Mouse (Mus musculus) embryonic facial prominence, embryonic 12.5 days (tissue): ENCODE measurements around the gene Gng7. TPM values are rescaled to one million over a fixed set of nuclear protein-coding genes. Genes with fewer than 3 reads are reported as not detected.

ENCODE experiments used
- ATAC-seq: fragments of 200-750 bp; cut with Nextera tagmentation; 2 replicates; pipeline ENCODE4 v1.8.0; 2017; ENCODE audit not compliant: insufficient number of reproducible peaks, insufficient read depth, low FRiP score, low TSS enrichment
- H3K27ac ChIP-seq: fragments of 300-500 bp; sonication (generic); 2 replicates; pipeline ENCODE4 v1.5.1; 2016; ENCODE audit warnings: mild to moderate bottlenecking
- H3K27me3 ChIP-seq: fragments of 300-500 bp; sonication (generic); 2 replicates; pipeline ENCODE4 v1.6.1; 2016; ENCODE audit warnings: mild to moderate bottlenecking, moderate library complexity
- H3K36me3 ChIP-seq: fragments of 300-500 bp; sonication (generic); 2 replicates; pipeline ENCODE4 v1.6.1; 2016; ENCODE audit warnings: mild to moderate bottlenecking
- H3K4me1 ChIP-seq: fragments of 300-500 bp; sonication (generic); 2 replicates; pipeline ENCODE4 v1.6.1; 2016
- H3K4me2 ChIP-seq: fragments of 300-500 bp; sonication (generic); replicated peaks from 2 replicates; pipeline ENCODE4 v1.6.1; 2016; ENCODE audit warnings: mild to moderate bottlenecking, moderate library complexity
- H3K4me3 ChIP-seq: fragments of 300-500 bp; sonication (generic); 2 replicates; pipeline ENCODE4 v1.5.1; 2016; ENCODE audit warnings: mild to moderate bottlenecking
- H3K9ac ChIP-seq: fragments of 300-500 bp; sonication (generic); 2 replicates; pipeline ENCODE4 v1.6.1; 2016; ENCODE audit warnings: mild to moderate bottlenecking, moderate library complexity
- H3K9me3 ChIP-seq: fragments of 300-500 bp; sonication (generic); 2 replicates; pipeline ENCODE4 v1.6.1; 2016; ENCODE audit warnings: mild to moderate bottlenecking, moderate library complexity
- WGBS: fragments of 180-500 bp; shearing (Covaris S2); methylation state at CpG from one replicate; pipeline ENCODE4 v1.1.7; 2016; 5-methylcytosine and 5-hydroxymethylcytosine counted together
- polyA plus RNA-seq: library from polyadenylated mRNA; unstranded; fragments of >200 nt; fragmentation: Nextera tagmentation; extraction: Ambion mirVana; gene quantifications from 2 replicates; pipeline ENCODE4 v1.2.1, GENCODE M21; 2016

Gene Gng7
- polyA plus RNA-seq, 1 experiment from 2014 or later: 11.0 TPM

GRCm38 (mm10) chr10:80962585-80962984, 52.2 kb downstream of the Gng7 start:
- H3K9me3 ChIP-seq: no peaks in the 10 kb centered on the region

DNA sequence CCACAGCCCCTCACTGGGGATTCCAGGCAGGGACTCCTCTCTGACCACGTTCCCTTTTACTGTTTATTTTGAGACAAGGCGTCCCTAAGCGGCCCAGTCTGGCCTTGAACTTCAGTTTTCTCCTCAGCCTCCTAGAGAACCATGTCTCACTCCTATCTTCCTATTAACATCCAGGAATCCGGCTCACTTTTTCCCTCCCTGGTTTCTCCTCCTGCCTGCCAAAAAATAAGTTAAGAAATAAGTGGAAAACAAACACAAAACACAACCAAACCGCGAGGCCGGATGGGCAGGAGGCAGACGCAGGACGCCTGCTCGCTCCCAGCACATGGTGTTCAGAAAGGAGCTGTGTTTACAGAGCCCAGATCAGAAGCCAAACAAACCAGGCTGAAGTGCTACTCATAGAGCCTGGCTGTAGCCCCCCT, 52.7 kb downstream of the Gng7 start:
- H3K4me3 ChIP-seq: no peak overlapping the region
- no peak overlapping the region for H3K4me2 ChIP-seq
- H3K27ac ChIP-seq: peak overlapping the region; percentile 77
- H3K9ac ChIP-seq: no peak overlapping the region
- no peaks in the 10 kb centered on the region for H3K27me3 ChIP-seq
- no peak for ATAC-seq
- H3K36me3 ChIP-seq: no peaks in the 10 kb centered on the region
- WGBS: 43% methylated on average over 10 of the region's 10 CpGs
- no peaks in the 10 kb centered on the region for H3K9me3 ChIP-seq
- peaks cover 40% of the 10 kb centered on the region for H3K4me1 ChIP-seq

More at GRCm38 (mm10) chr10:80962585-80962984, 52.2 kb downstream of the Gng7 start:
- no peak overlapping the region; the same call in 1 of the 2 replicates for H3K27ac ChIP-seq
- WGBS: 74% methylated on average over 5 of the region's 5 CpGs
- peaks cover 44% of the 10 kb centered on the region for H3K4me1 ChIP-seq
- no peak overlapping the region for H3K9ac ChIP-seq
- no peaks in the 10 kb centered on the region for H3K27me3 ChIP-seq
- no peak for ATAC-seq
- no peak overlapping the region for H3K4me3 ChIP-seq
- H3K36me3 ChIP-seq: no peaks in the 10 kb centered on the region
- no peak overlapping the region for H3K4me2 ChIP-seq

DNA sequence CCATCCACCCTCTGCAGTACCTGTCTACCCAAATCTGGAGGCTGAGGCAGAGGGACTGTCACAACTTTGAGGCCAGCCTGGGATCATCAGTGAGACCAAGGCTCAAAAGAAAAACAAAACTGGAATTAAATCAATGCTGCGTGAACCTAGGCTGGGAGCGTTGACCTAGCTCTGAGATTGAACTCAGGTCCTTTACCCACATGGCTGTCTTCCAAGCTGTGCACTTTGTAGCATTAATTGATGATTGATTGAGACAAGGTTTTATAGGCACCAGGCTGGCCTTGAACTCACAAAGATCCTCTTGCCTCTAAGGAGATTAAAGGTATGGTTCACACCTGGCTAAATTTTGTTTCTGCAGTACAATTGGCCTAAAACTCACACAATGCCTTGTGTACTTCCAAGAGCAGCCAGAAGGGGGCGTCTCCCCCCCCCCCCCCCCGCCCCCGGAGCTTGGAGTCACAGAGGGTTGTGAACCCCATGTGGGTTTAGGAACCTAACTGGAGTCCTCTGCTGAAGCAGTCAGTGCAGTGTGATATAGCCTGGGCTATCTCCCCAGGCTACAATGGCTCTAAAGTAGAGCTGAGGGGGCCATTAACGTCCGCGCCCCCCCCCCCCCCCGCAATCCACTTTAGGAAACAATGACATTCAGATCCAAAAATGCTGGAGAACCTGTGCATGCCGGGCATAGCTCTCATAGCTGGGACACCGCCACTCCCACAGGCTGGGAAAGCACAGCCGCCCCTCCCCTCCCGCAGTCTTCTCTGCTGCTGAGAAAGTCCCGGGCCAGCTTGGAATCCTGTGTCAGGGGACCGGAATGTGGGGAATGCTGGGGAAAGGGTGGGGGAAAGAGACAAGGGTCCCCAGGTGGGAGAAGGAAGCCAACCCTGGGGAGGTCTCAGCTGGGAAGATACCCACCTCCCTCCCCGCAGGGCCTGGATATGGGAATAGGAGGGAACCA, 53.9 kb downstream of the Gng7 start:
- 12% methylated on average over 16 of the region's 16 CpGs for WGBS
- H3K4me2 ChIP-seq: 0 out of 2 replicates have a peak overlapping the region, but pooled peaks have one; percentile 12
- peaks cover 35% of the 10 kb centered on the region for H3K4me1 ChIP-seq
- H3K9ac ChIP-seq: no peak overlapping the region
- no peak overlapping the region for H3K4me3 ChIP-seq
- no peaks in the 10 kb centered on the region for H3K9me3 ChIP-seq
- H3K27ac ChIP-seq: peak overlapping the region; percentile 77
- no peaks in the 10 kb centered on the region for H3K27me3 ChIP-seq
- peak; percentile 33; the same call in 1 of the 2 replicates for ATAC-seq
- H3K36me3 ChIP-seq: no peaks in the 10 kb centered on the region

DNA sequence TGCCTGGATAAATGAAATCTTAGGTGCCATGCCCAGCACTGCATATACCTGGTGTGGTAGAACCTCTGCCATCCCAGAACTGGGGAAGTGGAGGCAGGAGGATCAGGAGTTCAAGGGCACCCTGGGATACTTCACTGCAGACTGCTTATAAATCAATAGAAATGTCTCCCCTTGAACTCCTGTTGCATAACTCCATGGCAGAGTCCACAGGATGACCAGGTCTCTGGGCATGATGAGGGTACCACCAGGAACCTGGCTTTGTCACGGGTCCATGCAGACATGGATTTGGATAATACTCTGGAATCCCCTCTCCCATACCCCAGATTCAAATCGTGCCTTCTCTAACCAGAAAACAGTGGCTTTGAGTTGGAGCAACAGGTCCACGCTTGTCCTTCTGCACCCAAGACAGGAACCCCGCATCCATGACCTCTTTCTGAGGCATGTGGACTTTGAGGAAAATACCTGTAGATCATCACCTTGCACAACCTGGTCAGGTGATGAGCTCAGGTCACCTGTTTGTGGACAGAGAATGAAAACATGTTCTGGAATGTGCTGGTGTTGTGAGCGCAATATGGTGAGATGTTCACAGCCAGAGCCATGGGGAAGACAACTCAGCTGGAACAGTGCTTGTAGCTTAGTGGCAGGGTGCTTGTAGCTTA, 55.6 kb downstream of the Gng7 start:
- no peak overlapping the region for H3K9ac ChIP-seq
- no peak overlapping the region for H3K4me2 ChIP-seq
- no peaks in the 10 kb centered on the region for H3K36me3 ChIP-seq
- H3K4me3 ChIP-seq: no peak overlapping the region
- 86% methylated on average over 5 of the region's 5 CpGs for WGBS
- ATAC-seq: no peak
- no peaks in the 10 kb centered on the region for H3K27me3 ChIP-seq
- H3K9me3 ChIP-seq: no peaks in the 10 kb centered on the region
- H3K4me1 ChIP-seq: peaks cover 44% of the 10 kb centered on the region
- no peak overlapping the region for H3K27ac ChIP-seq

DNA sequence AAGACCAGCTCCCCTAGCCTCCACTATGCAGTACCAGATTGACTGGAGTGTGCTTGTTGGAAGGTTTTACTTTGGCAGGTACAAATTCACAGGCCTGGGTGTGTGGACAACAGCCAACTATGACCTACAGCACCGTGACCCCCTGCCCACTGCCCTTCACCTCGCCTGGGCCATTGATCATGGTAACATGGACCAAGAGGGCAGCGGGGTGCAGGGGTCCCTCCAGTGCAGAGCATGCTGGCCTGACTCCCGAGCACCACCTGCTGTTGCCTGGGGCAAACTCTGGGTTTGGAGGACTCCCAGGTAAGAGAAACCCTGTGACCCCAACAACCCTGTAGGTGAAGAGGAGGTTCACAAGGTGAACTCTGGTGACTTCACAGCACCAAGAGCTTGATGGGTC, 57.0 kb downstream of the Gng7 start:
- Histone ChIP-seq H3K4me1 (peaks cover 31% of the 10 kb centered on the region), H3K27me3 (no peaks in the 10 kb centered on the region), H3K36me3 (no peaks in the 10 kb centered on the region), H3K9me3 (no peaks in the 10 kb centered on the region), H3K4me3 (no peak overlapping the region), H3K27ac (no peak overlapping the region), H3K4me2 (no peak overlapping the region), H3K9ac (no peak overlapping the region)
- ATAC-seq: no peak
- 60% methylated on average over 4 of the region's 4 CpGs for WGBS

- H3K4me3 ChIP-seq: no peak overlapping the region
- H3K27me3 ChIP-seq: no peaks in the 10 kb centered on the region
- H3K9ac ChIP-seq: no peak overlapping the region
- 78% methylated on average over 6 of the region's 6 CpGs for WGBS
- no peak overlapping the region for H3K4me2 ChIP-seq
- no peak overlapping the region for H3K27ac ChIP-seq
- ATAC-seq: no peak
- peaks cover 25% of the 10 kb centered on the region for H3K4me1 ChIP-seq
- H3K36me3 ChIP-seq: no peaks in the 10 kb centered on the region
- H3K9me3 ChIP-seq: no peaks in the 10 kb centered on the region
Measured at GRCm38 (mm10) chr10:80956901-80957300, 57.8 kb downstream of the Gng7 start.

- peaks cover 20% of the 10 kb centered on the region for H3K4me1 ChIP-seq
- H3K4me3 ChIP-seq: no peak overlapping the region
- H3K9ac ChIP-seq: no peak overlapping the region
- no peak overlapping the region for H3K27ac ChIP-seq
- no peaks in the 10 kb centered on the region for H3K9me3 ChIP-seq
- WGBS: 94% methylated on average over 8 of the region's 8 CpGs
- no peak for ATAC-seq
- no peak overlapping the region for H3K4me2 ChIP-seq
- no peaks in the 10 kb centered on the region for H3K27me3 ChIP-seq
- H3K36me3 ChIP-seq: no peaks in the 10 kb centered on the region
Measured at GRCm38 (mm10) chr10:80956385-80956784, 58.4 kb downstream of the Gng7 start.

- Histone ChIP-seq H3K4me1 (peaks cover 11% of the 10 kb centered on the region; the same call in 1 of the 2 replicates), H3K4me2 (no peak overlapping the region), H3K27ac (no peak overlapping the region), H3K9ac (no peak overlapping the region), H3K4me3 (no peak overlapping the region), H3K9me3 (no peaks in the 10 kb centered on the region), H3K27me3 (no peaks in the 10 kb centered on the region), H3K36me3 (no peaks in the 10 kb centered on the region)
- ATAC-seq: no peak
- 20% methylated on average over 9 of the region's 9 CpGs for WGBS
Measured at GRCm38 (mm10) chr10:80955536-80955935, 59.2 kb downstream of the Gng7 start.

DNA sequence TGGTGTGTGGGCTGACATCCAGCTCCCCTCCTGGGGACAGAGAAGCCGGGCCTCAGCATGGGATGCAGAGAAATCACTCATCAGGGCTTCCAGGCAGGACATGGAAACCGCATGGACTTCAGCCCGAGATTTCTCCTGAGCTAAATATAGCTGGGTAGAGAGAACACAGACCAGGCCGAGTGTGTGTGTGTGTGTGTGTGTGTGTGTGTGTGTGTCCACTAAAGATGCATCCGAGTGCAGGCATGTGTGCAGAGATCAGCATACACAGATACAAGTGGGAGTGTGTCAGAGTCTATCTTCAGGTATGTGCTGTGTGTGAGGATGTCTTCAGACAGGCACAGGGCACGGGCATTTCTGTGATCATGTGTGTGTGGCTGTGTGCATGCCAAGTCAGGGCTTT, 59.9 kb downstream of the Gng7 start:
- Histone ChIP-seq H3K4me3 (no peak overlapping the region), H3K4me2 (no peak overlapping the region), H3K9ac (no peak overlapping the region), H3K36me3 (no peaks in the 10 kb centered on the region), H3K27me3 (no peaks in the 10 kb centered on the region), H3K27ac (no peak overlapping the region), H3K9me3 (no peaks in the 10 kb centered on the region), H3K4me1 (peaks cover 9% of the 10 kb centered on the region; the same call in 1 of the 2 replicates)
- no peak for ATAC-seq
- 72% methylated on average over 6 of the region's 6 CpGs for WGBS

DNA sequence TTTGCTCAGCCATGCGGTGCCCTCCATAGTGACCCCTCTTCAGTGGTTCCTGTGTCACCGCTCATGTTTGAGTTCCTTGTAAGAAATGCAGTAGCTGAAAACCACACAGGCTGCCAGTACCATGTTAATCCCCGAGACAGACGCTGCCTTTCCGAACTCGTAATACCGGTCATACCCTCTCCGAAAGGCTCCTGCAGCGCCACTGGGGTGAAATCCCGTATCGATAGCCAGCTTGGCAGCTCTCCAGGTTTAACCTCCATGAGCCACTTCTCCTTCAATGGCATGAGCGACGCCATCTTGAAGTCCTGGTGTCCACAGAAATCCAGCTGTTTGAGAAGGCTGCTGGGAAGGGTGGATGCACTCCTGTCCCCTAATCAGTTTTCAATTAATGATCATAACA, 60.3 kb downstream of the Gng7 start:
- H3K27ac ChIP-seq: no peak overlapping the region
- no peak overlapping the region for H3K9ac ChIP-seq
- no peak for ATAC-seq
- no peaks in the 10 kb centered on the region for H3K27me3 ChIP-seq
- H3K4me2 ChIP-seq: no peak overlapping the region
- H3K4me3 ChIP-seq: no peak overlapping the region
- no peaks in the 10 kb centered on the region for H3K9me3 ChIP-seq
- WGBS: 74% methylated on average over 13 of the region's 13 CpGs
- no peaks in the 10 kb centered on the region for H3K36me3 ChIP-seq
- peaks cover 9% of the 10 kb centered on the region; the same call in 1 of the 2 replicates for H3K4me1 ChIP-seq

GRCm38 (mm10) chr10:80952449-80952848, 62.3 kb downstream of the Gng7 start:
- H3K4me3 ChIP-seq: no peak overlapping the region
- H3K4me2 ChIP-seq: no peak overlapping the region
- no peaks in the 10 kb centered on the region for H3K36me3 ChIP-seq
- H3K27ac ChIP-seq: no peak overlapping the region
- H3K9me3 ChIP-seq: no peaks in the 10 kb centered on the region
- no peaks in the 10 kb centered on the region for H3K27me3 ChIP-seq
- no peak for ATAC-seq
- no peak overlapping the region for H3K9ac ChIP-seq
- H3K4me1 ChIP-seq: peaks cover 16% of the 10 kb centered on the region; the same call in 1 of the 2 replicates
- 73% methylated on average over 15 of the region's 15 CpGs for WGBS
